10 mouse cellular contexts compared by ENCODE assay signal in the genomic region with DNA sequence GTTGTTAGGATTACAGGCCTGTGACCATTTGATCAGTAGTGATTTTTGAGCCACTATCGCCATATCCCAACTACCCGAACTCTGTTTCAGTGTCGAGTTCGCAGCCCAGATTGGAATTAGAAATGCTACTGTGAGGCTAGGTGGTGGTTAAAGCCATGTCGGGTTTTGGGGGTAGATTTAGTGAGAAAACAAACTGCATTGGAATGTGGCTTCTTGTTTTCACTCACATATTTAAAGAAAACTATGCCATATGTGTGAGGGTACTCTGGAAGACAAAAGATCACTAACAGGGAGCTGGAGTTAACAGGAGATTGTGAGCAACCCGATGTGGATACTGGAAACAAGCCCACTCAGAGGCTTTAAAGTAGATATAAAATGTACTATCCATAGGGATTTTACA. TPM values are rescaled to one million over a fixed set of nuclear protein-coding genes. Genes with fewer than 3 reads are reported as not detected.
DNase-seq lines count a peak whose midpoint lies in the region; ATAC-seq and TF ChIP-seq lines count a peak whose summit lies in the region.
"Had no signal": no experiment of that assay in that cellular context is flagged by ENCODE, and none has a peak within 500 bp of the region (broad histone marks: within the 10 kb centered on the region; RNA-seq: fewer than 3 reads in every experiment).

No protein-coding gene starts in this region.

- no peak for DNase-seq in heart, adult 9 months (ENCODE audit: low spot score in 2 of 2)
- DNase-seq in heart, postnatal 0 days (ENCODE audit: low spot score): no peak
- no peak for DNase-seq in liver, postnatal 0 days
- DNase-seq in right cerebral cortex, postnatal 10 days (ENCODE audit: low spot score in 2 of 2): no peak
- no peak for DNase-seq in layer of hippocampus, postnatal 14 days (ENCODE audit: low spot score in 2 of 2)
- DNase-seq: cerebellum, adult 9-11 months; lung, postnatal 4 days had no signal

- TF ChIP-seq EP300 in heart, postnatal 0 days (IDR thresholded peaks at IDR 0.05; ENCODE audit: low read depth): no peak
- TF ChIP-seq EP300 in liver, postnatal 0 days (IDR thresholded peaks at IDR 0.05; ENCODE audit: low read depth): no peak

- no peaks in the 10 kb centered on the region for H3K27me3 ChIP-seq in heart, embryonic 11.5 days (ENCODE audit: control insufficient read depth, insufficient read depth, low read length)
- H3K27me3 ChIP-seq in E14TG2a.4 (ENCODE audit: insufficient read depth, low read length): no peaks in the 10 kb centered on the region
- H3K27me3 ChIP-seq in heart, postnatal 0 days (ENCODE audit: control insufficient read depth, insufficient read depth, low read length): no peaks in the 10 kb centered on the region
- H3K27me3 ChIP-seq in liver, postnatal 0 days (ENCODE audit: insufficient read depth, low read length): no peaks in the 10 kb centered on the region

- H3K27ac ChIP-seq in heart, embryonic 11.5 days (ENCODE audit: low read depth, low read length): no peak overlapping the region
- H3K27ac ChIP-seq in heart, postnatal 0 days (ENCODE audit: low read depth): peak overlapping the region; percentile 93; the same call in 1 of the 2 replicates
- no peak overlapping the region for H3K27ac ChIP-seq in liver, postnatal 0 days (ENCODE audit: low read depth)

- TF ChIP-seq CTCF in E14TG2a.4 (conservative IDR thresholded peaks at IDR 0.05; ENCODE audit: low read length): no peak
- TF ChIP-seq CTCF in heart, postnatal 0 days (IDR thresholded peaks at IDR 0.05; ENCODE audit: low read depth): no peak
- TF ChIP-seq CTCF in liver, postnatal 0 days (IDR thresholded peaks at IDR 0.05; ENCODE audit: low read depth): no peak

- peak overlapping the region; percentile 99 for H3K9ac ChIP-seq in heart, embryonic 11.5 days (ENCODE audit: low read depth, low read length)
- peak overlapping the region; percentile 93 for H3K9ac ChIP-seq in heart, postnatal 0 days (replicated peaks; ENCODE audit: low read depth, low read length)
- peak overlapping the region; percentile 92 for H3K9ac ChIP-seq in liver, postnatal 0 days (replicated peaks)

- no peak for ATAC-seq in heart, embryonic 11.5 days (replicated peaks; ENCODE audit: insufficient number of reproducible peaks, low FRiP score, low TSS enrichment)
- no peak for ATAC-seq in heart, postnatal 0 days (ENCODE audit: insufficient read depth, low read depth)
- no peak for ATAC-seq in liver, postnatal 0 days
- no peak for ATAC-seq in erythroid progenitor cell, adult 5-6 weeks (replicated peaks; ENCODE audit: low FRiP score, poor library complexity, severe bottlenecking)

- peaks cover 11% of the 10 kb centered on the region for H3K4me1 ChIP-seq in heart, embryonic 11.5 days (ENCODE audit: control insufficient read depth, insufficient read depth, low read length)
- H3K4me1 ChIP-seq in E14TG2a.4 (replicated peaks; ENCODE audit: low read depth, low read length): peaks cover 58% of the 10 kb centered on the region
- H3K4me1 ChIP-seq in heart, postnatal 0 days (ENCODE audit: control insufficient read depth, insufficient read depth): peaks cover 36% of the 10 kb centered on the region
- H3K4me1 ChIP-seq in liver, postnatal 0 days (ENCODE audit: insufficient read depth): peaks cover 15% of the 10 kb centered on the region

- H3K9me3 ChIP-seq in heart, embryonic 11.5 days (replicated peaks; ENCODE audit: control insufficient read depth, low read length): no peaks in the 10 kb centered on the region
- no peaks in the 10 kb centered on the region for H3K9me3 ChIP-seq in E14TG2a.4 (ENCODE audit: low read length)
- no peaks in the 10 kb centered on the region for H3K9me3 ChIP-seq in heart, postnatal 0 days (replicated peaks; ENCODE audit: control insufficient read depth, low read length)
- H3K9me3 ChIP-seq in liver, postnatal 0 days (ENCODE audit: low read length): no peaks in the 10 kb centered on the region

- peak overlapping the region; percentile 90 for H3K4me3 ChIP-seq in heart, embryonic 11.5 days (ENCODE audit: low read depth, low read length)
- H3K4me3 ChIP-seq in E14TG2a.4 (replicated peaks; ENCODE audit: low read length): peak overlapping the region; percentile 97
- H3K4me3 ChIP-seq in heart, postnatal 0 days (ENCODE audit: low read depth, low read length): peak overlapping the region; percentile 85
- peak overlapping the region; percentile 82 for H3K4me3 ChIP-seq in liver, postnatal 0 days (ENCODE audit: low read depth, low read length)

- WGBS in heart, embryonic 11.5 days (ENCODE audit: insufficient replicate concordance): 6% methylated on average over 6 of the region's 6 CpGs
- 6% methylated on average over 6 of the region's 6 CpGs for WGBS in heart, postnatal 0 days
- 4% methylated on average over 6 of the region's 6 CpGs for WGBS in liver, postnatal 0 days (ENCODE audit: insufficient replicate concordance)

- H3K4me2 ChIP-seq in heart, embryonic 11.5 days: peak overlapping the region; percentile 83
- peak overlapping the region; percentile 77 for H3K4me2 ChIP-seq in heart, postnatal 0 days (ENCODE audit: low read depth, low read length)
- peak overlapping the region; percentile 93 for H3K4me2 ChIP-seq in liver, postnatal 0 days (ENCODE audit: low read depth, low read length)

- peaks cover 17% of the 10 kb centered on the region for H3K36me3 ChIP-seq in heart, embryonic 11.5 days (ENCODE audit: control insufficient read depth, insufficient read depth, low read length)
- H3K36me3 ChIP-seq in E14TG2a.4 (ENCODE audit: insufficient read depth, low read length): peaks cover 56% of the 10 kb centered on the region
- H3K36me3 ChIP-seq in heart, postnatal 0 days (replicated peaks; ENCODE audit: control insufficient read depth, insufficient read depth, low read length): peaks cover 37% of the 10 kb centered on the region
- H3K36me3 ChIP-seq in liver, postnatal 0 days (replicated peaks; ENCODE audit: insufficient read depth, low read length): peaks cover 36% of the 10 kb centered on the region

RNA-seq across cellular contexts. Expression of a gene that starts 1.0 kb away (rescaled TPM):
- polyA plus RNA-seq in heart, embryonic 11.5 days (2014; fragmentation: Nextera tagmentation; extraction: Ambion mirVana): 3.2 and 6.4 TPM in 2 replicates
- total RNA-seq in heart, postnatal 0 days (2014; rRNA removed; ENCODE audit: low replicate concordance): 1.6 and 6.6 TPM in 2 replicates
- polyA plus RNA-seq in heart, postnatal 0 days (2015; fragmentation: Nextera tagmentation; extraction: Ambion mirVana): 6.4 and 6.8 TPM in 2 replicates
- polyA plus RNA-seq in liver, postnatal 0 days (2015; fragmentation: Nextera tagmentation; extraction: Ambion mirVana): 26.4 and 27.6 TPM in 2 replicates
- 2.1 and 7.2 TPM in 2 replicates for total RNA-seq in erythroid progenitor cell, adult 5-6 weeks (2015; ENCODE audit: low replicate concordance)
- total RNA-seq in erythroid progenitor cell, adult 5-6 weeks (2017; ENCODE audit: low replicate concordance): 0.26 and 1.5 TPM in 2 replicates
- 10 to 100 TPM; 23.4 to 25.0 TPM for total RNA-seq in layer of hippocampus, postnatal 14 days (2021)

RNA-seq across cellular contexts. Expression of a gene that starts 1.2 kb away (rescaled TPM):
- polyA plus RNA-seq in heart, embryonic 11.5 days (2014; fragmentation: Nextera tagmentation; extraction: Ambion mirVana): 47.4 and 62.0 TPM in 2 replicates
- 119 and 128 TPM in 2 replicates for total RNA-seq in heart, postnatal 0 days (2014; rRNA removed; ENCODE audit: low replicate concordance)
- 25.9 and 27.8 TPM in 2 replicates for polyA plus RNA-seq in heart, postnatal 0 days (2015; fragmentation: Nextera tagmentation; extraction: Ambion mirVana)
- 30.5 and 31.1 TPM in 2 replicates for polyA plus RNA-seq in liver, postnatal 0 days (2015; fragmentation: Nextera tagmentation; extraction: Ambion mirVana)
- 113 and 124 TPM in 2 replicates for total RNA-seq in erythroid progenitor cell, adult 5-6 weeks (2015; ENCODE audit: low replicate concordance)
- total RNA-seq in erythroid progenitor cell, adult 5-6 weeks (2017; ENCODE audit: low replicate concordance): 307 and 435 TPM in 2 replicates
- 10 to 100 TPM; 40.4 to 44.7 TPM for total RNA-seq in layer of hippocampus, postnatal 14 days (2021)

RNA-seq across cellular contexts. Expression of a gene that starts 27.5 kb away (rescaled TPM):
- 23.2 and 26.8 TPM in 2 replicates for polyA plus RNA-seq in heart, embryonic 11.5 days (2014; fragmentation: Nextera tagmentation; extraction: Ambion mirVana)
- 11.9 and 16.8 TPM in 2 replicates for total RNA-seq in heart, postnatal 0 days (2014; rRNA removed; ENCODE audit: low replicate concordance)
- 13.7 and 14.8 TPM in 2 replicates for polyA plus RNA-seq in heart, postnatal 0 days (2015; fragmentation: Nextera tagmentation; extraction: Ambion mirVana)
- polyA plus RNA-seq in liver, postnatal 0 days (2015; fragmentation: Nextera tagmentation; extraction: Ambion mirVana): 12.3 and 13.6 TPM in 2 replicates
- 12.6 and 14.4 TPM in 2 replicates for total RNA-seq in erythroid progenitor cell, adult 5-6 weeks (2015; ENCODE audit: low replicate concordance)
- 12.9 and 16.0 TPM in 2 replicates for total RNA-seq in erythroid progenitor cell, adult 5-6 weeks (2017; ENCODE audit: low replicate concordance)
- 10 to 100 TPM; 35.4 to 36.7 TPM for total RNA-seq in layer of hippocampus, postnatal 14 days (2021)

RNA-seq across cellular contexts. Expression of a gene that starts 50.3 kb away (rescaled TPM):
- polyA plus RNA-seq in heart, embryonic 11.5 days (2014; fragmentation: Nextera tagmentation; extraction: Ambion mirVana): 14.5 and 16.5 TPM in 2 replicates
- total RNA-seq in heart, postnatal 0 days (2014; rRNA removed; ENCODE audit: low replicate concordance): 9.2 and 10.2 TPM in 2 replicates
- 4.2 and 4.6 TPM in 2 replicates for polyA plus RNA-seq in heart, postnatal 0 days (2015; fragmentation: Nextera tagmentation; extraction: Ambion mirVana)
- 4.5 and 4.8 TPM in 2 replicates for polyA plus RNA-seq in liver, postnatal 0 days (2015; fragmentation: Nextera tagmentation; extraction: Ambion mirVana)
- 159 and 231 TPM in 2 replicates for total RNA-seq in erythroid progenitor cell, adult 5-6 weeks (2015; ENCODE audit: low replicate concordance)
- 203 and 210 TPM in 2 replicates for total RNA-seq in erythroid progenitor cell, adult 5-6 weeks (2017; ENCODE audit: low replicate concordance)
- 10 to 100 TPM; 20.6 to 24.7 TPM for total RNA-seq in layer of hippocampus, postnatal 14 days (2021)
